Mouse (Mus musculus) A20 (cell line): ENCODE results near the gene Dusp7.

Source experiments
- DNase-seq: peaks from one replicate; pipeline ENCODE4 v3.0.0-alpha.2; 2011; ENCODE audit warnings: low read depth, low spot score

Gene Dusp7

DNA sequence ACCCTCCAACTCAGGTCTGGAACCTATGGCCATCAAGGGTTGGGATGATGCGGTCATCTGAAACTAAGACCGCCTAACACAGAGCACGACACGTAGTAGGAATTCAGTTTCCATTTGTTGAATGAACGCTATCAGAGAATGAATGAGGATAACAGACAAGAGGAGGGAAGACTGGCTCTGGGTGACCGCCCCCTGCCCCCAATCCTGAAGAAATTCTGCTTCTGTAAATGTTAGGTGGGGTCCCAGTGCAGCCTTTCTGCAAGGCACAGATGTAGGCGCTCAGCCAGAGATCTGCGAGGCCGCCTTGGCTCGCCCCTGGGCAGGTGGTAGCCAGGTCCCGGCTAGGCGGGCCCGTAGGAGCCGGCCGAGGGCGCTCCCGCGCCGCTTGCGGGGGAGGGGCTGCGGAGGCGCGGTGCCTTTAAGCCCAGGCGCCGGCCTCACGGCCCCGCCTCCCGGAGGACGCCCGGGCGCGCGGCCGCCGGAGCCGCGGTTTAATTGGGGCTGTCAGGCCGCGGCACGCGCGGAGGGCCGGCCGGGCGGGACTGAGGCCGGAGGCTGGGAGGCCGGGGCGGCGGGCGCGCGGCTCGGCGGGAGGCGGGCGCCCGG, at the start of gene Dusp7:
TSS of gene Dusp7 (plus strand) at position 521 of the 606 bp plus-strand sequence.
- peak; percentile 81 for DNase-seq

DNA sequence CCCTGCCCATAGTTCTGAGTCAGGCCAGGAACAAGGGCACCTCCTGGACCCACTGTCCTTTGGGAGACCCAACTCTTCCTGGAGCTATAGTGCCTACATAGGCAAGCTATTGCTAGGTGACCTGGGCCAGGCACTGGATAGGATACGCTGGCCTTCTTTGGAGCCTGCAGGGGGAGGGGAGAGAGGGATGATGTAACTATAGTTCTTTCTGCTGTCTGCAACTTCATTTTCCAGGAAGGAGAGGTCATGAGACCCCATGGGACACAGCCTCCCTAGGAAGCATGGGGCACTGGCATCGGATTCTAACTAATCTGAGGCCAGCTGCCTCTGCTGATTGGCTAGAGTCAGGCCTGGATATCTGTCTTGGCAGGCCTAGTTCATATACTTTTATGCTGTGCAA, 49.3 kb upstream of the Dusp7 start:
- DNase-seq, result no peak

DNA sequence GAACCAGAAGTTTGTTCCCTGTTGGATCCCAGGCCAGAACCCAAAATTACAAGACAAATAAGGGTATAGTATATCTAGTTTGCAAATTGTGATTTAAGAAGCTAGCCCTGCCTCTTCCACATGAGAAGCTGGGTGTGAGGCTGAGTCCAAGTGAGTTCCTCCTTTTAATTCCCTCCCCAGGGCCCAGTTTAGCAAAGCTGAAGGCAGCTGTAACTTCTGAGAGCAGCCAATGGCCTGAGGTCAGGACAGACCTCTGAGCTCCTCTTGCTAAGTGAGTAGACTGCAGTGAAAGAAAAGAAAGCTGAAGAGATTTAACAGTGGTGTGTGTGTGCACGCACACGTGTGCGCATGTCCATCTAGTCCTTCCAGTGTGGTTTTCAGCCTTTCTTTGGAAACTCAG, 45.9 kb upstream of the Dusp7 start:
- no peak for DNase-seq

DNA sequence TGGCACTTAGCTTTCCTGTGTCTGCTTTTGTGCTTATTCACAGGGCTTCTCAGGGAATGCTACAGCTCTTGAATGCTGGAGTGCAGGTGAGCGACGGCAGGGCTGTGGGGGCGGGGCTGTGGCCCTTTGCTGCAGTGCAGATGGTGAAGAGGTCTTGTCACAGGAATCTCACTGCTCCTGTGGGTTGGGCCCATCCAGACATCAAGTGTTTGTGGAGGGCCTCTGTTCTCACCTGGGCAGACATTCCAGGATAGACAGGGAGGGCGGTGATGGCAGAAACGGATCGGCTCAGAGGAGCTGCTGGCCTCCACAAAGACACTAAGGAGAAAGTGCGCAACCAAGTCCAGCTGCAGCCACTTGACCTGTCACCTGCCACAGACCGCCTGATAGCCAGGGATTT, 42.2 kb upstream of the Dusp7 start:
- no peak for DNase-seq

DNA sequence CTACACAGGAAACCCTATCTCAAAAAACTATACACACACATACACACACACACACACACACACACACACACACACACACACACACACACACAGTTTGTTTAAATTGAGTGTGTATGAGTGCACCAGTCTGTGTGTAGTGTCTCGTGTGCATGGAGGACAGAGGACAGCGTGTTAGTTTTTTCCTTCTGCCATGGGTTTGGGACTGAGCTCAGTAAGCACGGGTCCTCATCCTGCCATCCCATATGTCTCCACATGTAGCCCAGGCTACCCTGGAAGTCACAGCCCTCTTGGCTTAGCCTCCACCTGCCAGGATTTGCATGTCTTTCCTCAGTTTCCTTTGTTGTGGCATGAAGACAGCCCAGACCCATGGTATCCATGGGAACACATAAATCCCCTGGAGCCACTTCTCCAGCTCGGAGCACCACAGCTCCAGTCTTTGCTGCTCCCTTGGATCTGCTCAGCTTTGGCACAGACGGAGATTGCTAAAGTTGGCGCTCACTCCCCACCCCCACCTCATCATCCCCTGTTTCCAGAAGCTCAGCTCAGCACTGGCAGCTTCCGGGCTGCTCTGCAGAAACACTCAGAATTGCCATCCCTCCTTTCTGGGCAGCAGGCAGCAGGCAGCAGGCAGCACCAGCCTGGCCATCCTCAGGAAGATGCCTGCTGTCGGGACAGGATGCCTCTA, 41.2 kb upstream of the Dusp7 start:
- DNase-seq, result no peak

DNA sequence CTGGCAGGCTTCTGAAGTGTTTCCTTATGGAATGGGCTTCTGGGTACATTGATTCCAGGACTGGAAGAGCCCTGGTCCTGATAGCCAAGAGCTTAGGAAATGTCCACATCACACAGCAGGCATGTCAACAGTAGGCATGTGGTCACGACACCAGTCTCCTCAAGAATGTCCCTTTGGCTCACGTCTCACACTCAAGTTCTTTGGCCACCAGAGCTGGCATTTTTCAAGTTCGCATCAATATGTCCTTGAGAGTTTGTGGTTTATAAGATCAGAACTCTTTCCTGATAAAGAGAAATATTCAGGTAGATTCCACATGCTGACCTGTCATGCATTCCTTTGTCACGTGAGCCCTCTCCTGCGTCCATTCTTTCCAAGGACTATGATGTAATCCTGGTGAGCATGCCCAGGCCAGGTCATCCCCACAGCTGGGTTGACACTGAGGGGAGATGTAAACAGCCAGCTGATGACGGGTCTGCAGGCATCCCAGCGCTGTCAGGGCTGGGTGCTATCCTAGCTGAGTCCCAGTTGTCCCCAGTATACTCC, 40.3 kb upstream of the Dusp7 start:
- DNase-seq, result no peak

DNA sequence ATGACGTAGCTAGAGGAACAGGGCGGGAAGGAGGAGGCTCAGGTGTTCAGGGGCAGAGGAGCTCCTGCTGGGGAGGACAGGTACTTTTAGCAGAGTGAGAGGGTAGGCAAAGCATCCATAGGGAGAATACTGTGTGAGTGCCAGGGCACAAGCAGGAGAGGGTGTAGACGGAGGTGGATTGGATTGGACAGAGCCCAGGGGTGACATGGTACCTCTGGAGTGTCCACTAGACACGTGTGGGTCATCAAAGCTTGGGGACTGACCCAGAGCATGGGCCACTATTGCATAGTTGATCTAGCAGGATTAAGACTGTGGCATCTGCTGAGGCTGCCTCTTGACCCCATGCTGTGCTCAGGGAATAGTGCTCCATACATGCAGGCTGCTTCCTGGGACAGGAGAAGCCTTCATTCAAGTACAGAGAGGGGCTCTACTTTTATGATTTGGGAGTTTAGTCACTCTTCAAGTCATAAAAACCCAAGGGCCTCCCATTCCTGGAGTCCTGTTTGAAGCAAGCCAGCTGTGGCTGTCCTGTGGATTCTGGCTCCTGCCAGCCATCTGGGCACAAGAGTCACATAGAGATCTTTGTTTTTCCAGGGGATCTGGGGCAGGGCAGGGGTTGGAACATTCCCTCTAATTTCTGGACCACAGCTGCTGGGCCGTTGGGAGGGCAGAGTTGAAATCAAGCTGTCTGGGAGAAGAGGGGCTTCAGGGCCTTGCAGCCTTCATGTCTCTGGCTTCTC, 39.5 kb upstream of the Dusp7 start:
- no peak for DNase-seq

DNA sequence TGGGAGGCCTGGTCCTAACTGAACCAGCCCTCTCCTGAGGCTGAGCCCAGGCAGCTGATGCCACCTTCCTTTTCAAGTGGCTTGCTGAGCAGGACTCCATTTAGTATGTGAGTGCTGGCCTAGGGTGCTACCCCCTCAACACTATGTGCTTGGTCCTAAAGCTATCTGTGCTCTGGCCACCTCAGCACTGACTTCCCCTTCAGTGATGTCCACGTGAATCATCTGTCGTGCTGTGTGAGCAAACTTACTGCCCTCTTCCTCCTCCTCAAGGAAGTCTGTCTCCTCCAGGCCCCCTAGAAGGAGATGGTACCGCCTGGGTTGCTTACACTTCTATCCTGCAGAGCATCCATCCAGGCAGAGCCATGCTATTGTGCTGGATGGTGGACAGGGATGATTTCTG, 35.7 kb upstream of the Dusp7 start:
- no peak for DNase-seq

DNA sequence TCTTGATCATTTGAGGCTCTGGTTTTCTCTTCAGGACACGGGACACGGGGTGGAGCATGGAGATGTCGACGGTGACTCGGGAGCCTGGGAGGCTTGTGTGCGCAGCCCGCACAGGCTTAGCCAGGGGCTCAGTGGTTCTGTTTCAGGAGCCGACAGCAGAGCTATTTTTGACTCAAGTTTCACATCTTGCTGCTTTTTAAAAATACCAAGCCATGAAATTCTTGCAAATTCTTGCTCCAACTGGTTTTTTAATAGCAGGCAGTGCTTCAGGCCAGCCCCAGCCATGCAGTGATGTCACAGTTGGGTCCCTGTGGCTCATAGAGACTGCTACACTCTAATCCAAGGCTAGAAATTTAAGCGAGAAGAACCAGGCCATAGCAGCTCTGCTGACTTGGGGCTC, 30.8 kb upstream of the Dusp7 start:
- no peak for DNase-seq

DNA sequence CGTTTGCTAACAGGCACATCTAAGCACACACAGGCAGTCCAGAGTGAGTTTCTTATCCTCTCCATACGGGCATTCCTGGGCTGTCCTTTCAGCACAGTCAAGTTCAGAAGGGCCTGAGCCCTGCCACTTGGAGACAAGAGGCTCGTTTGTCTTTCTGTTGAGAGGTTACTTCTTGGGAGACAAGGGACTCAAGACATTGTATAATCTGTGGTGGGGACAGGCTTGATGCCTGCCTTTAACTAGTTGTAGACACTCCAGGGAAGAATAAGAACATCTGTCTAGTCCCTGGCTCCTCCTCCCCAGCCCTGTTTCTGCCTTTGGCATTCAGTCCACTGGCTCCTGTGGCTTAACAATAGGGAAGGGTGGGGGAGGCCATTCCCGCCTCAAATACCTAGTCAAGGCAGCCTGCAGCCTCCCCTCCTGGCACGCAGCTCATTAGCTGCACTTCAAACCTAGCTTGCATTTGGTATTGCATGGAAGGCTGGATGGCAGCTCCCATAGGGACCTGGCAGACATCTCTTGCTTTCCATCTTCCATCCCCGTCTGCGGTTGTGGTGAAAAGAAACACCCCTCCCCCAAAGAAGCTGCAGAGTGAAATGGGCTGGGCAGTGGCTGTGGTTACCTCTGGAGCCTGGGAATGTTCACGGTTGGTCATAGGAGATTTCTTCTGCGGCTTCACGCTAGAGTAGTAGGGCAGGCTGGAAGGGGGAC, 29.8 kb upstream of the Dusp7 start:
- DNase-seq, result no peak

DNA sequence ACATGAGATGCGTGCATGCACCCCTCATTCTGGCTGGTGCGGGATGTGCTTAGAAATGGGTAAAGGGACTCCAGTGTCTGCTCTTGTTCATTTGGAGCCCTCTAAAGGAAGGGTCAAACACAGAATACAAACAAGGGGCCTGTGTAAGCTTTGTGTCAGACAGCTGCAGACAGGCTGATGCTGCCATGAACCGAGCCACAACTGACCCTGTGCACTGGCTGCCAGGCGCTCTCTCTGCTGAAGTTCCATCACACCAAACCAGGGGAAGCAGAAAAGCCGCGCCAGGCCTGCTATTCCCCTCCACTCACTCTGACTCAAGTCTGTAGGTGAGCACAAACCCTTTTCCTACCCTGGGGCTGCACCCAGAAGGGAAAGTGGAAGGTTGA, 29.3 kb upstream of the Dusp7 start:
- no peak for DNase-seq

DNA sequence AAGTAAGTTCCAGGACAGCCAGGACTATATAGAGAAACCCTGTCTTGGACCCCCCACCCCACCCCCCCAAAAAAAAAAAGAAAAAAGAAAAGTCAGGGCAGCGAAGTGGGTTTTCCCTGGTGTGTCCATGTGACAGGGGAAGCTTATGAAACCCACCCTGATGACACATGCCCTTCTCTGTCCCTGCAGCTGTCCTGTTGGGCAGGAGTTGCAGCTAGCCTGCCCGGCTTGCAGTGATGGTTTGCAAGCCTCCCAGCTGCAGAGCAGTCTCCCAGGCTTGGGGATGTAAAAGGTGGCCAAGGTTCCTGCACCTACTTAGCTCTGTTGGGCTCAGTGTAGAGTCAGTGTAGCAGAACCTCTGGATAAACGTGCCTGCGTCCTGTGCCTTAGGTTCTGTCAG, 28.7 kb upstream of the Dusp7 start:
- no peak for DNase-seq

DNA sequence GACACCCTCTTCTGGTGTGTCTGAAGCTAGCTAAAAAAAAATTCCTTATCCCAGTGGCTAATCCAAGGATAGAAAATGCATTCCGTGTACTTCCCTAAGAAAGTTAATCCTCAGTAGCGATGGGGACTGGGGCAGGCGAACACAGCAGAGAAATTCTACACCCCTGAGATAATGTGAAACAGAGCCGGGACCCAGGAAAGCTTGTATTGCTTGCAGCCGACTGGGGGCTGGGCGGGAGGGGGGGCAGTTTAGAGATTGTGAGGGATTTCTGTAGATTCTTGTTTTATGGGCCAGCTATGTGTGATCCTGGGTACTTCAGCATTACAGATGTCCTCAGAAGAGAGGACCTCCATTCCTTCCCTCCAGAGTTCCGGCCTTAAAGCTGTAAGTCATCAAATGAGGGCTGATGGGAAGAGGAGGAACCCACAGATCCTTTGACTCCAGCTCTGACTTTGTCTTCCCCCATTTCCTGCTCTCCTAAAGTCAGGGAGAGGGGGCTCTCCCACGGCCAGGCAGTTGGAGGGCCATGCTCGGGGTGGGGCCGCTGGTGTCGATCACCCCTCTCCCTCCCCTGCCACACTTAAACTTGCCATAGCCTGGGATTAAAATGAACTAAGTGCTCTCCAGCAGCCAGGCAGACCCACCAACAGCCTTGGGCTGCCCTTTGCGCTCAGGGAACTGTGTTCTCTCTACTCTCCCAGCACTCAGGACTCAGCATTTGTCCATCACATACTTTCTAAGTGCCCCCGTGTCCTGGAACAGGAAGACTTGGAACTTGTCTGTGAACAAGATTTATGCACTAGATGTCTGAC, 27.7 kb upstream of the Dusp7 start:
- DNase-seq, result no peak

DNA sequence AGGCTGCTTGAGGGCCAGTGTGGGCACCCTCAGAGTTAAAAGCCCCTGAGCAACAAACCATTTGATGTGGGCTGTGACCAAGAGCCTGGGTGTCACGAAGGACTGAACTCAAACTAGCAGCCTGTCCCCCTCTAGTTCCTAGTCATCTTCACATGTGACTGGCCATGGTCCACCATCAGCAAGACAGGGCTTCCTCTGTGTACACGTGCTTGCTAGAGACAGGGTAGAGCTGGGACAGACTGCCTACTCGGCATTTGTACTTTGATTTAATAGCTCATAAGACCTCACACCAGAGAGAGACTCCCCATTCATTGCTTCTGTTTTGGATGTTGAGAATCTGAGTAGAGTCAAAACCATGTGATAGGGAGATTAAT, 27.1 kb upstream of the Dusp7 start:
- DNase-seq, result no peak

DNA sequence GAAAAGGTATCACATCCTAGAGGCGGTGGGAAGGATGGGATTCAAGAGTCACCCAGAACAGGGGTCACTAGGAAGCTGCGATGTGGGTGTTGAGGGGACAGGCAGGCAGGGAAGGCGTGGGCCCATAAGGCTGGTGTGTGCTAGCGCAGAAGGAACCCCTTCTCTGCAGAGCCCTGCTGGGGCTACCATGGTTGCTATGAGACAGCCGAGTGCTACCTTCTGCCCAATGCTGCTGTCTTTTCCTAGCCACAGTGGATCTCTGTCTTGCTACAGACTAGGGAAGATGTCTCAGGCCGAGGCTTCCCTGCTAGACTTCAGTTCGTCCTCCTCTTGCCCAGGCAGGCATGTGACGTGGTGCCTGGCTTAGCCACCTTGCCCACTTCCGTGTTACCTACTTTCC, 25.9 kb upstream of the Dusp7 start:
- DNase-seq, result no peak

DNA sequence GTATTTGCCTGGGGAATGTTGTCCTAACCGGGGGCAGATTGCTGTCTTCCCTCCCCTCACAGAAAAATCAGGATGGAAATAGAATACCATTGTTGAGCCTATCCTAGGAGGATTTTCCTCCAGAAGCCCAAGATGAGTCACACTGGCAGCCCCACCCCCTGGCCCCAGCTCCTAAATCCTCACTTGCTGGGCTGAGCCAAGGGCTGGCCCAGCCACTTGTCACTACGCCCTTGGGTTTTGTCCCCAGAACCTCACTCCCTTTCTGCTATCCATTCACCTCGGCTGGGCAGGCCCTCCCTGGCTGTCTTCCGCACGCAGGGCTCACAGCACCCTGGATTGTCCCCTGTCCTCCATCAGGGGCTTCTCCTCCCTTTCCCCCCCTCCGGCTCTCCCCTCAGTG, 23.3 kb upstream of the Dusp7 start:
- DNase-seq, result no peak

DNA sequence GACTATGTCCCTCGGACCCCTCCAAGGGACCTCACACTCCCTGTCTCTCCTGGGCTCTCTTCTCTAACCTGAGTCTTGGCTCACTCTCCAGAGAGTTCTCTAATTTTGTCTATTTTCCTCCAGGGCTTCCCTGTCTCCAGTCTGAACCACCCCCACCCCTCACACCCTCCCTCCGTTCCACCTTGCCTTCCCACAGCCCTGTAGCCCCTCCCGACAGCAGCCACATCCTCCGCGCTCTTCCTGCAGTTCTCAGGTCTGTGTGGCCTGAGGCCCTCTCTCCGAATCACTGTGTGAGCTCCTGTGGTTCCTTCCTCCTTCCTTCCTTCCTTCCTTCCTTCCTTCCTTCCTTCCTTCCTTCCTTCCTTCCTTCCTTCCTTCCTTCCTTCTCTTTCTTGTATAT, 22.8 kb upstream of the Dusp7 start:
- no peak for DNase-seq

DNA sequence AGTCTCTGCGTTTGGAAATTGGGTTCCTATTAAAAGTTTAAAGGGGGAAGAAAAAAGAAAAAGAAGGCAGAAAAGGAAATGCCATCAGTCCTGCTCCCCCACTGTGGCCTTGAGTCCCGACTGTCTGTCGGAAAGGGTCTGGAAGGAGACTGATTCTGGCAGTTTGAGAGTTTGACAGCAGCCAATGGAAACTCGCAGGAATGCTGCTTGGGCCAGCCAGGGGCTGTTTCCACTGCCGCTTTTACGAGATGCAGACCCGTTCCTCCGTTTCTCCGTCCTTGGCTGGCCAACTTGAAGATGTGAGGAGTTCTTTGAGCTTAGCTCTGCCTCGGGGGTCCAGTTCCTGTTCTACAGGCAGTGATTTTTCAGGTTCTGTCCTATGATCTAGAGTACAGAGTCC, 20.2 kb upstream of the Dusp7 start:
- no peak for DNase-seq

DNA sequence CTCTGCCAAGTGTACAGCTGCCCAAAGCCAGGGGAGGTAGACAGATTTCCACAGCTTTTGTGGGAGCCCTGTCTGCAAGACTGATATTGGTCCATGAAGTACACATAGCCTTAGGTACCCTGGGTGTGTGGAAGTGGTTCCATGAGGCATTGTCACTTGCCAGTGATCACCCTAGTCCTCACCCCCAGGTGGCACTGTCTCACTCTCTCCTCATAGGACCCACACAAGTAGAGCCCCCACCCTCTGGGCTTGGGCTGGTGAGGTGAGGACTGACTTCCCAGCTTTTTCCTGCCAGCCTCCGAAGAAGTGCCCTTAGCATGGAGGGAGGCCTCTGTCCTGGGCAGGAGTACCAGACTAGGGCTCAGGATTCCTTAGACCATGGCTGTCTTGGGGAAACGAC, 19.4 kb upstream of the Dusp7 start:
- DNase-seq, result peak; percentile 23

DNA sequence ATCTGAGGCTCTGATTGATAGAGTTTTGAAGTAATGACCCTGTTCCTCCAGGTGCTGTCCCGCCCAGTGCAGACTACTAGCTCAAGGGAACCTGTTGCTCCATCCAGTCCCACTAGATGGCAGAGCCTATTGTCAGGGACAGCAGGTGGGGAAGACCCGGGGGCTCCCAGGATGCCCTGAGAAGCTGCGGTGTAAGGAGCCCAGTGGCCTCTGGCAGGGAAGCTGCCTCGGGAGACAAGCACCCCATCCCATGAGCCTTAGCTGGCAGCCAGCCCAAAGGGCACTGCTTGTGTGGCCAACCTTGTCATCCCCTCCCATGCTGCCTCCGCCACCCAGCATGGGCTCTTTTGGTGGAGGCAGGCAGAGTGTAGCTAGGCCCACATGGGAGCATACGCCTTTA, 17.3 kb upstream of the Dusp7 start:
- peak; percentile 9 for DNase-seq

DNA sequence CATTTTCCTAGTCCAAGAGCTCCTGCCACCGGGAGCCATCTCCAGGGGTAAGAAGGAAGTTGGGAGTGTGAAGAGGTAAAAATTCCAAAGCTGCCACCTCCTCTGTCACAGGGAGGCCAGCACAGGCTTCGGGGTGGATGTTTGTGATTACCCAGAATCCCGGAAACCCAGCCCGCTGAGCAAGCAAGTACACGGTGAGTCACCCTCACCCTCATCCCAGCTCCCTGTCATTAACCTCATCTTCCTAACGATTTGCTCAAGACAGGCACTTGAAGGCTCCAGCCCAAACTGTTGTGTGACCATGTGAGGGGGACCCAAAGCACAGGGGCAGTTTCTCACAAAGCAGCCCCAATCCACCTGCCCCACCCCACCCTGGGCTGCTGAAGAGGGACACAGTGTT, 14.7 kb upstream of the Dusp7 start:
- no peak for DNase-seq
